Mouse (Mus musculus): ENCODE data around the gene Pithd1. TPM values are rescaled to one million over a fixed set of nuclear protein-coding genes. Genes with fewer than 3 reads are reported as not detected.

Gene Pithd1
- total RNA-seq, 1 experiment, result 41.6 TPM

- in situ Hi-C loops (cut with MboI; ENCODE audit: low sequenced_read_pairs in 2 of 2, unreplicated experiment in 2 of 2), result no loop called here
- Histone ChIP-seq H3K4me3 (ENCODE audit: insufficient read depth in 1 of 2, low read depth in 1 of 2, low read length in 2 of 2, poor library complexity in 1 of 2, severe bottlenecking in 1 of 2) (no peak overlapping the region), H3K9me3 (ENCODE audit: control insufficient read depth, insufficient read depth, low read depth, low read length) (no peaks in the 10 kb centered on the region), H3K9ac (ENCODE audit: insufficient read depth, low read depth, low read length, poor library complexity, severe bottlenecking) (no peak overlapping the region), H3K36me3 (ENCODE audit: control insufficient read depth, insufficient read depth, low read length, poor library complexity, severe bottlenecking) (no peaks in the 10 kb centered on the region; the same call in 1 of the 2 replicates), H3K4me1 (ENCODE audit: control insufficient read depth in 2 of 2, insufficient read depth in 2 of 2, low read length in 2 of 2, poor library complexity in 1 of 2) (peaks cover 0 to 6% of the 10 kb centered on the region in 2 experiments; a peak in 2 of 4 replicates), H3K27ac (ENCODE audit: insufficient read depth, low read depth, low read length, poor library complexity, severe bottlenecking) (no peak overlapping the region)
- TF ChIP-seq MAFK (IDR thresholded peaks at IDR 0.05; ENCODE audit: insufficient read depth, low read depth, low read length) (no peak), HCFC1 (IDR thresholded peaks at IDR 0.05; ENCODE audit: borderline replicate concordance, insufficient read depth, low read length) (no peak), ZC3H11A (IDR thresholded peaks at IDR 0.05; ENCODE audit: borderline replicate concordance, low read depth, low read length) (no peak), ZNF384 (IDR thresholded peaks at IDR 0.05; ENCODE audit: low read depth, low read length) (no peak), CHD2 (IDR thresholded peaks at IDR 0.05; ENCODE audit: low read depth, low read length) (no peak)
- no peak for DNase-seq (ENCODE audit: low read depth, low spot score)
Observed at GRCm38 (mm10) chr4:135951505-135951904, 35.6 kb downstream of the Pithd1 start.

GRCm38 (mm10) chr4:135950365-135950764 lies 36.7 kb downstream of the Pithd1 start:
- in situ Hi-C loops (cut with MboI; ENCODE audit: low sequenced_read_pairs in 2 of 2, unreplicated experiment in 2 of 2), result no loop called here
- H3K4me1 ChIP-seq (ENCODE audit: control insufficient read depth in 2 of 2, insufficient read depth in 2 of 2, low read length in 2 of 2, poor library complexity in 1 of 2), result peaks cover 0 to 6% of the 10 kb centered on the region in 2 experiments; a peak in 2 of 4 replicates
- no peaks in the 10 kb centered on the region for H3K9me3 ChIP-seq (ENCODE audit: control insufficient read depth, insufficient read depth, low read depth, low read length)
- DNase-seq (ENCODE audit: low read depth, low spot score), result no peak
- TF ChIP-seq HCFC1 (IDR thresholded peaks at IDR 0.05; ENCODE audit: borderline replicate concordance, insufficient read depth, low read length), result no peak
- no peak for TF ChIP-seq ZC3H11A (IDR thresholded peaks at IDR 0.05; ENCODE audit: borderline replicate concordance, low read depth, low read length)
- no peak for TF ChIP-seq ZNF384 (IDR thresholded peaks at IDR 0.05; ENCODE audit: low read depth, low read length)
- TF ChIP-seq MAFK (IDR thresholded peaks at IDR 0.05; ENCODE audit: insufficient read depth, low read depth, low read length), result no peak
- TF ChIP-seq CHD2 (IDR thresholded peaks at IDR 0.05; ENCODE audit: low read depth, low read length), result no peak
- H3K9ac ChIP-seq (ENCODE audit: insufficient read depth, low read depth, low read length, poor library complexity, severe bottlenecking), result no peak overlapping the region
- no peak overlapping the region for H3K27ac ChIP-seq (ENCODE audit: insufficient read depth, low read depth, low read length, poor library complexity, severe bottlenecking)
- H3K36me3 ChIP-seq (ENCODE audit: control insufficient read depth, insufficient read depth, low read length, poor library complexity, severe bottlenecking), result no peaks in the 10 kb centered on the region; the same call in 1 of the 2 replicates
- H3K4me3 ChIP-seq (ENCODE audit: insufficient read depth in 1 of 2, low read depth in 1 of 2, low read length in 2 of 2, poor library complexity in 1 of 2, severe bottlenecking in 1 of 2), result no peak overlapping the region

GRCm38 (mm10) chr4:135949911-135950310 lies 37.2 kb downstream of the Pithd1 start:
- Histone ChIP-seq H3K9me3 (ENCODE audit: control insufficient read depth, insufficient read depth, low read depth, low read length) (no peaks in the 10 kb centered on the region), H3K4me3 (ENCODE audit: insufficient read depth in 1 of 2, low read depth in 1 of 2, low read length in 2 of 2, poor library complexity in 1 of 2, severe bottlenecking in 1 of 2) (no peak overlapping the region), H3K4me1 (ENCODE audit: control insufficient read depth in 2 of 2, insufficient read depth in 2 of 2, low read length in 2 of 2, poor library complexity in 1 of 2) (peaks cover 0 to 6% of the 10 kb centered on the region in 2 experiments; a peak in 2 of 4 replicates), H3K36me3 (ENCODE audit: control insufficient read depth, insufficient read depth, low read length, poor library complexity, severe bottlenecking) (no peaks in the 10 kb centered on the region; the same call in 1 of the 2 replicates), H3K9ac (ENCODE audit: insufficient read depth, low read depth, low read length, poor library complexity, severe bottlenecking) (no peak overlapping the region), H3K27ac (ENCODE audit: insufficient read depth, low read depth, low read length, poor library complexity, severe bottlenecking) (no peak overlapping the region)
- in situ Hi-C loops (cut with MboI; ENCODE audit: low sequenced_read_pairs in 2 of 2, unreplicated experiment in 2 of 2), result no loop called here
- DNase-seq (ENCODE audit: low read depth, low spot score), result no peak
- TF ChIP-seq CHD2 (IDR thresholded peaks at IDR 0.05; ENCODE audit: low read depth, low read length), result no peak
- TF ChIP-seq HCFC1 (IDR thresholded peaks at IDR 0.05; ENCODE audit: borderline replicate concordance, insufficient read depth, low read length), result no peak
- TF ChIP-seq ZNF384 (IDR thresholded peaks at IDR 0.05; ENCODE audit: low read depth, low read length), result no peak
- TF ChIP-seq MAFK (IDR thresholded peaks at IDR 0.05; ENCODE audit: insufficient read depth, low read depth, low read length), result no peak
- no peak for TF ChIP-seq ZC3H11A (IDR thresholded peaks at IDR 0.05; ENCODE audit: borderline replicate concordance, low read depth, low read length)

- no peaks in the 10 kb centered on the region for H3K36me3 ChIP-seq (ENCODE audit: control insufficient read depth, insufficient read depth, low read length, poor library complexity, severe bottlenecking)
- in situ Hi-C loops (cut with MboI; ENCODE audit: low sequenced_read_pairs in 2 of 2, unreplicated experiment in 2 of 2), result no loop called here
- no peak overlapping the region for H3K27ac ChIP-seq (ENCODE audit: insufficient read depth, low read depth, low read length, poor library complexity, severe bottlenecking)
- peaks cover 0 to 6% of the 10 kb centered on the region in 2 experiments; a peak in 2 of 4 replicates for H3K4me1 ChIP-seq (ENCODE audit: control insufficient read depth in 2 of 2, insufficient read depth in 2 of 2, low read length in 2 of 2, poor library complexity in 1 of 2)
- no peak for DNase-seq (ENCODE audit: low read depth, low spot score)
- no peak overlapping the region for H3K9ac ChIP-seq (ENCODE audit: insufficient read depth, low read depth, low read length, poor library complexity, severe bottlenecking)
- no peak for TF ChIP-seq MAFK (IDR thresholded peaks at IDR 0.05; ENCODE audit: insufficient read depth, low read depth, low read length)
- no peak for TF ChIP-seq ZNF384 (IDR thresholded peaks at IDR 0.05; ENCODE audit: low read depth, low read length)
- TF ChIP-seq ZC3H11A (IDR thresholded peaks at IDR 0.05; ENCODE audit: borderline replicate concordance, low read depth, low read length), result no peak
- TF ChIP-seq HCFC1 (IDR thresholded peaks at IDR 0.05; ENCODE audit: borderline replicate concordance, insufficient read depth, low read length), result no peak
- TF ChIP-seq CHD2 (IDR thresholded peaks at IDR 0.05; ENCODE audit: low read depth, low read length), result no peak
- H3K9me3 ChIP-seq (ENCODE audit: control insufficient read depth, insufficient read depth, low read depth, low read length), result no peaks in the 10 kb centered on the region
- no peak overlapping the region for H3K4me3 ChIP-seq (ENCODE audit: insufficient read depth in 1 of 2, low read depth in 1 of 2, low read length in 2 of 2, poor library complexity in 1 of 2, severe bottlenecking in 1 of 2)
Observed at GRCm38 (mm10) chr4:135949475-135949874, 37.6 kb downstream of the Pithd1 start.

Data from ES-E14 (cell line).